Comparison of ENCODE assay signal across 18 mouse cellular contexts in the genomic region with DNA sequence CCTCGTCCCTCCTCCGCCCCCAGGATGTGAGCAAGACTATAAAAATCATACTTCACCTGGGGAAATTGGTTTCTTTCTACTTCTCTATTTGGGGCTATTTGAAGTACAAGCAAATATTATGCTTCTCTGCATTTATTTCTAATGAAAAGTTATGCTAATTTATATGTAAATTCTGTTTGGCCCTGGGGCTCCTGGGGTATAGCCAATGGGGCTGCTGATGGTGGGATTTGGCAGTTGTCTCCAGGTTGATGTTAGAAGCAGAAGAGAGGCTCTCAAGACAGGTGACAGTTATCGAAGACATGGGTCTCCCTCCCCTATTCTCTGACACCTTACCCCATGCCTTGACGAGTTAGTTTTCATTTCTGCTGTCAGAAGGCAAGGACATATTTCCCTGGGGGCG. TPM values are rescaled to one million over a fixed set of nuclear protein-coding genes. Genes with fewer than 3 reads are reported as not detected.
A peak's percentile ranks its signal among the peaks of the same experiment; 100 is the strongest.
DNase-seq lines count a peak whose midpoint lies in the region; ATAC-seq lines count a peak whose summit lies in the region.
"Had no signal": no experiment of that assay in that cellular context is flagged by ENCODE, and none has a peak within 500 bp of the region (broad histone marks: within the 10 kb centered on the region; RNA-seq: fewer than 3 reads in every experiment).

No protein-coding gene starts in this region.

- no peaks in the 10 kb centered on the region for H3K36me3 ChIP-seq in midbrain, embryonic 11.5 days (ENCODE audit: control insufficient read depth, insufficient read depth, low read length)
- no peaks in the 10 kb centered on the region for H3K36me3 ChIP-seq in midbrain, embryonic 10.5 days
- no peaks in the 10 kb centered on the region for H3K36me3 ChIP-seq in hindbrain, embryonic 14.5 days (replicated peaks; ENCODE audit: control insufficient read depth, insufficient read depth)
- no peaks in the 10 kb centered on the region for H3K36me3 ChIP-seq in midbrain, embryonic 14.5 days (ENCODE audit: control insufficient read depth, insufficient read depth, low read length)
- H3K36me3 ChIP-seq: embryonic facial prominence, embryonic 13.5 days; heart, embryonic 15.5 days; limb, embryonic 15.5 days; liver, embryonic 15.5 days had no signal

- H3K4me1 ChIP-seq in midbrain, embryonic 11.5 days (ENCODE audit: control insufficient read depth, insufficient read depth, low read length): peaks cover 9% of the 10 kb centered on the region; the same call in 1 of the 2 replicates
- peaks cover 26% of the 10 kb centered on the region for H3K4me1 ChIP-seq in midbrain, embryonic 10.5 days
- H3K4me1 ChIP-seq in hindbrain, embryonic 14.5 days (replicated peaks; ENCODE audit: control insufficient read depth, insufficient read depth, low read length): peaks cover 34% of the 10 kb centered on the region
- peaks cover 26% of the 10 kb centered on the region for H3K4me1 ChIP-seq in midbrain, embryonic 14.5 days (ENCODE audit: control insufficient read depth, insufficient read depth, low read length)
- H3K4me1 ChIP-seq: liver, embryonic 15.5 days had no signal

- H3K9me3 ChIP-seq in midbrain, embryonic 11.5 days (ENCODE audit: control insufficient read depth, low read length): no peaks in the 10 kb centered on the region
- H3K9me3 ChIP-seq in midbrain, embryonic 10.5 days (replicated peaks): no peaks in the 10 kb centered on the region
- H3K9me3 ChIP-seq in hindbrain, embryonic 14.5 days (ENCODE audit: control insufficient read depth, low read length): no peaks in the 10 kb centered on the region
- H3K9me3 ChIP-seq in midbrain, embryonic 14.5 days (ENCODE audit: control insufficient read depth, low read length): no peaks in the 10 kb centered on the region
- H3K9me3 ChIP-seq: embryonic facial prominence, embryonic 13.5 days; heart, embryonic 15.5 days; limb, embryonic 15.5 days; liver, embryonic 15.5 days had no signal

- H3K27ac ChIP-seq in midbrain, embryonic 11.5 days (ENCODE audit: low read depth, low read length): no peak overlapping the region
- no peak overlapping the region for H3K27ac ChIP-seq in midbrain, embryonic 10.5 days (replicated peaks)
- H3K27ac ChIP-seq in hindbrain, embryonic 14.5 days: no peak overlapping the region
- no peak overlapping the region for H3K27ac ChIP-seq in midbrain, embryonic 14.5 days (replicated peaks; ENCODE audit: low read depth, low read length)
- H3K27ac ChIP-seq: embryonic facial prominence, embryonic 13.5 days; heart, adult 2 months; heart, embryonic 15.5 days; limb, embryonic 15.5 days; liver, embryonic 15.5 days had no signal

- 76% methylated on average over 5 of the region's 5 CpGs for WGBS in midbrain, embryonic 11.5 days
- 79% methylated on average over 5 of the region's 5 CpGs for WGBS in midbrain, embryonic 10.5 days
- WGBS in hindbrain, embryonic 14.5 days: 70% methylated on average over 5 of the region's 5 CpGs
- 74% methylated on average over 5 of the region's 5 CpGs for WGBS in midbrain, embryonic 14.5 days

- H3K4me2 ChIP-seq in midbrain, embryonic 11.5 days: no peak overlapping the region
- H3K4me2 ChIP-seq in hindbrain, embryonic 14.5 days (replicated peaks): peak overlapping the region; percentile 78
- H3K4me2 ChIP-seq in midbrain, embryonic 14.5 days (ENCODE audit: low read length): peak overlapping the region; percentile 66
- H3K4me2 ChIP-seq: heart, embryonic 15.5 days; limb, embryonic 15.5 days; liver, embryonic 15.5 days had no signal

- H3K27me3 ChIP-seq in midbrain, embryonic 11.5 days (ENCODE audit: control insufficient read depth, insufficient read depth, low read length): peaks cover 6% of the 10 kb centered on the region; the same call in 1 of the 2 replicates
- peaks cover 54% of the 10 kb centered on the region for H3K27me3 ChIP-seq in midbrain, embryonic 10.5 days (ENCODE audit: low read depth, poor library complexity, severe bottlenecking)
- H3K27me3 ChIP-seq in hindbrain, embryonic 14.5 days (ENCODE audit: control insufficient read depth, insufficient read depth, low read length): no peaks in the 10 kb centered on the region
- no peaks in the 10 kb centered on the region for H3K27me3 ChIP-seq in midbrain, embryonic 14.5 days (ENCODE audit: control insufficient read depth, insufficient read depth, low read length)

- H3K9ac ChIP-seq in midbrain, embryonic 11.5 days (ENCODE audit: low read length): no peak overlapping the region
- H3K9ac ChIP-seq in hindbrain, embryonic 14.5 days: peak overlapping the region; percentile 72
- H3K9ac ChIP-seq in midbrain, embryonic 14.5 days (replicated peaks; ENCODE audit: low read length): peak overlapping the region; percentile 64; the same call in 1 of the 2 replicates
- H3K9ac ChIP-seq: embryonic facial prominence, embryonic 13.5 days; heart, embryonic 15.5 days; limb, embryonic 15.5 days; liver, embryonic 15.5 days had no signal

- no peak overlapping the region for H3K4me3 ChIP-seq in midbrain, embryonic 11.5 days (ENCODE audit: low read depth, low read length)
- no peak overlapping the region for H3K4me3 ChIP-seq in midbrain, embryonic 10.5 days
- peak overlapping the region; percentile 56 for H3K4me3 ChIP-seq in hindbrain, embryonic 14.5 days (replicated peaks; ENCODE audit: low read length)
- peak overlapping the region; percentile 49 for H3K4me3 ChIP-seq in midbrain, embryonic 14.5 days (replicated peaks; ENCODE audit: low read depth, low read length)
- H3K4me3 ChIP-seq: heart, adult 2 months; heart, embryonic 15.5 days; limb, embryonic 15.5 days; liver, embryonic 15.5 days had no signal

- ATAC-seq in midbrain, embryonic 11.5 days (ENCODE audit: low FRiP score): no peak
- ATAC-seq in hindbrain, embryonic 14.5 days (ENCODE audit: low FRiP score): no peak
- ATAC-seq in midbrain, embryonic 14.5 days (ENCODE audit: low FRiP score, low TSS enrichment): no peak
- ATAC-seq: intestine, embryonic 16.5 days; lung, postnatal 0 days had no signal

- DNase-seq in midbrain, embryonic 11.5 days (ENCODE audit: low spot score, missing footprints): peak; percentile 72
- DNase-seq in midbrain, embryonic 10.5 days (ENCODE audit: low spot score): no peak
- no peak for DNase-seq in hindbrain, embryonic 14.5 days (ENCODE audit: low spot score)
- DNase-seq in midbrain, embryonic 14.5 days: no peak
- no peak for DNase-seq in right cerebral cortex, postnatal 14 days
- no peak for DNase-seq in thymus, postnatal 0 days (ENCODE audit: low spot score)
- DNase-seq in urinary bladder, postnatal 25 days (ENCODE audit: low spot score): no peak
- DNase-seq: adrenal gland, adult 2 months; cerebellum, adult 9-11 months; gastrocnemius, postnatal 25 days; heart, adult 2 months; heart, postnatal 4 days had no signal

RNA-seq across cellular contexts. Expression of gene Ntm, which starts 2.2 kb away (rescaled TPM):
- 14.1 and 19.7 TPM in 2 replicates for polyA plus RNA-seq in midbrain, embryonic 11.5 days (2014; fragmentation: Nextera tagmentation; extraction: Ambion mirVana)
- polyA plus RNA-seq in midbrain, embryonic 10.5 days (2016; fragmentation: Nextera tagmentation; extraction: Ambion mirVana): 7.8 and 12.4 TPM in 2 replicates
- polyA plus RNA-seq in hindbrain, embryonic 14.5 days (2014; fragmentation: Nextera tagmentation; extraction: Ambion mirVana): 194 and 196 TPM in 2 replicates
- 160 and 182 TPM in 2 replicates for polyA plus RNA-seq in midbrain, embryonic 14.5 days (2014; fragmentation: Nextera tagmentation; extraction: Ambion mirVana)
- polyA plus RNA-seq in thymus, postnatal 0 days (2015; fragmentation: Nextera tagmentation; extraction: Ambion mirVana): 0.74 and 0.76 TPM in 2 replicates

Comparison
In these comparisons a context has a peak if more than half of its experiments do, and no peak if none do; other contexts are left out.
1. H3K4me3 ChIP-seq: peak in hindbrain, embryonic 14.5 days (single experiment) and midbrain, embryonic 14.5 days (single experiment); none in midbrain, embryonic 11.5 days (single experiment) and midbrain, embryonic 10.5 days (single experiment).